Comparison of ENCODE assay signal across 30 mouse cellular contexts in the genomic region with DNA sequence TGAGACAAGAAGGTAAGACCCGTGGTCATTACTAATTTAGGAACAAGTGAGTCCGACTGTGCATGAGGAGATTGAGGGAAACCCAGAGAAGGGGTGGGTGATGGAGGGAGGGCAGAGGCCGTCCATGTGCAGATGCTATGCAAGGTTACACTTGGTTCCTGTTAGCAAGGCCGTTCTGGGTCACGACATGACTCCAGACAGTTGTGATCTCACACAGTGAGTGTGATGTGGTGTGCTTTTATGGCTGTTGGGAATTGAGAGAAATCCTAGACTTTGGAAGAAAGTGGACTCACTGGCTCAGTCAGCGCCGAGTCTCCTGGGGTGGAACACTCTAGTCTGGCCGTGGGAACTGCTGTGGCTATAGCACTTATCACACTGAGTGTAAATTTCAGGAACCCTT. TPM values are rescaled to one million over a fixed set of nuclear protein-coding genes. Genes with fewer than 3 reads are reported as not detected.
DNase-seq lines count a peak whose midpoint lies in the region; ATAC-seq and TF ChIP-seq lines count a peak whose summit lies in the region.
"Had no signal": no experiment of that assay in that cellular context is flagged by ENCODE, and none has a peak within 500 bp of the region (broad histone marks: within the 10 kb centered on the region; RNA-seq: fewer than 3 reads in every experiment).

No protein-coding gene starts in this region.

- dilution Hi-C loops in CH12.LX (cut with MboI; ENCODE audit: extremely low pct_ligation_motif_present, extremely low pct_unique_long_range_greater_than_20kb, low sequenced_read_pairs): no loop called here

- H3K79me2 ChIP-seq in CH12.LX (replicated peaks; ENCODE audit: control insufficient read depth, extremely low read depth, insufficient read depth, poor library complexity, severe bottlenecking) (peaks cover 18% of the 10 kb centered on the region), myocyte (ENCODE audit: control insufficient read depth, insufficient read depth) (peaks cover 75% of the 10 kb centered on the region)

- peaks cover 11% of the 10 kb centered on the region for H3K4me1 ChIP-seq in intestine, embryonic 14.5 days (replicated peaks; ENCODE audit: control insufficient read depth, insufficient read depth, low read length)
- H3K4me1 ChIP-seq in intestine, embryonic 15.5 days (replicated peaks): peaks cover 9% of the 10 kb centered on the region; the same call in 1 of the 2 replicates
- H3K4me1 ChIP-seq in CH12.LX (ENCODE audit: control insufficient read depth in 1 of 2, insufficient read depth in 2 of 2): peaks cover 18 to 69% of the 10 kb centered on the region in 2 experiments
- H3K4me1 ChIP-seq in forebrain, embryonic 10.5 days: peaks cover 44% of the 10 kb centered on the region

- TF ChIP-seq EP300 in CH12.LX (IDR thresholded peaks at IDR 0.05; ENCODE audit: low read length): no peak

- no peak overlapping the region for H3K27ac ChIP-seq in intestine, embryonic 14.5 days (ENCODE audit: low read depth)
- H3K27ac ChIP-seq in intestine, embryonic 15.5 days: no peak overlapping the region
- H3K27ac ChIP-seq in CH12.LX (ENCODE audit: insufficient read depth, low read depth): no peak overlapping the region
- no peak overlapping the region for H3K27ac ChIP-seq in forebrain, embryonic 10.5 days
- H3K27ac ChIP-seq: embryonic facial prominence, embryonic 12.5 days; heart, adult 2 months; hindbrain, embryonic 15.5 days; limb, embryonic 12.5 days; midbrain, embryonic 10.5 days had no signal

- H3K9me3 ChIP-seq in intestine, embryonic 14.5 days (ENCODE audit: control insufficient read depth, low read length): no peaks in the 10 kb centered on the region
- H3K9me3 ChIP-seq in intestine, embryonic 15.5 days: no peaks in the 10 kb centered on the region
- H3K9me3 ChIP-seq in CH12.LX (replicated peaks; ENCODE audit: low read length): no peaks in the 10 kb centered on the region
- H3K9me3 ChIP-seq in forebrain, embryonic 10.5 days: no peaks in the 10 kb centered on the region
- H3K9me3 ChIP-seq: embryonic facial prominence, embryonic 12.5 days; hindbrain, embryonic 15.5 days; limb, embryonic 12.5 days; midbrain, embryonic 10.5 days had no signal

- no peak overlapping the region for H3K9ac ChIP-seq in intestine, embryonic 14.5 days (ENCODE audit: low read length)
- no peak overlapping the region for H3K9ac ChIP-seq in intestine, embryonic 15.5 days
- H3K9ac ChIP-seq in CH12.LX (ENCODE audit: insufficient read depth, low read depth): no peak overlapping the region
- H3K9ac ChIP-seq: embryonic facial prominence, embryonic 12.5 days; hindbrain, embryonic 15.5 days; limb, embryonic 12.5 days had no signal

- no peaks in the 10 kb centered on the region for H3K27me3 ChIP-seq in intestine, embryonic 14.5 days (replicated peaks; ENCODE audit: control insufficient read depth, insufficient read depth, low read length)
- no peaks in the 10 kb centered on the region for H3K27me3 ChIP-seq in intestine, embryonic 15.5 days (replicated peaks)
- no peaks in the 10 kb centered on the region for H3K27me3 ChIP-seq in CH12.LX (replicated peaks)
- no peaks in the 10 kb centered on the region for H3K27me3 ChIP-seq in myocyte (ENCODE audit: control insufficient read depth, insufficient read depth, insufficient read length)
- H3K27me3 ChIP-seq in forebrain, embryonic 10.5 days (ENCODE audit: poor library complexity, severe bottlenecking): no peaks in the 10 kb centered on the region
- H3K27me3 ChIP-seq: embryonic facial prominence, embryonic 12.5 days; hindbrain, embryonic 15.5 days; limb, embryonic 12.5 days had no signal

- in situ Hi-C loops in CH12.LX (cut with MboI; ENCODE audit: low pct_ligation_motif_present, low pct_unique_long_range_greater_than_20kb, low sequenced_read_pairs): no loop called here

- H3K36me3 ChIP-seq in intestine, embryonic 14.5 days (ENCODE audit: control insufficient read depth, insufficient read depth, low read length): no peaks in the 10 kb centered on the region
- no peaks in the 10 kb centered on the region for H3K36me3 ChIP-seq in intestine, embryonic 15.5 days
- H3K36me3 ChIP-seq in CH12.LX (replicated peaks in 1 of 2; ENCODE audit: control insufficient read depth in 1 of 2, insufficient read depth in 1 of 2, low read length in 1 of 2): peaks cover 0 to under 1% of the 10 kb centered on the region in 2 experiments
- no peaks in the 10 kb centered on the region for H3K36me3 ChIP-seq in myocyte (ENCODE audit: control insufficient read depth, insufficient read depth)
- H3K36me3 ChIP-seq in forebrain, embryonic 10.5 days (replicated peaks): no peaks in the 10 kb centered on the region
- H3K36me3 ChIP-seq: embryonic facial prominence, embryonic 12.5 days; hindbrain, embryonic 15.5 days; limb, embryonic 12.5 days; midbrain, embryonic 10.5 days had no signal

- no peak overlapping the region for H3ac ChIP-seq in myocyte (ENCODE audit: control insufficient read depth, insufficient read length)

- H3K4me3 ChIP-seq in intestine, embryonic 14.5 days (ENCODE audit: low read depth, low read length): no peak overlapping the region
- no peak overlapping the region for H3K4me3 ChIP-seq in intestine, embryonic 15.5 days (replicated peaks)
- H3K4me3 ChIP-seq in CH12.LX (replicated peaks in 1 of 3; ENCODE audit: low read depth in 2 of 3, low read length in 2 of 3, poor library complexity in 1 of 3) (no peak overlapping the region), myocyte (no peak overlapping the region)
- H3K4me3 ChIP-seq in forebrain, embryonic 10.5 days: no peak overlapping the region
- H3K4me3 ChIP-seq: embryonic facial prominence, embryonic 12.5 days; erythroblast, embryonic 14.5 days; heart, adult 2 months; hindbrain, embryonic 15.5 days; limb, embryonic 12.5 days; midbrain, embryonic 10.5 days had no signal

- TF ChIP-seq POLR2A in CH12.LX (IDR thresholded peaks at IDR 0.05; ENCODE audit: low read depth, low read length) (no peak), myocyte (IDR thresholded peaks at IDR 0.05; ENCODE audit: insufficient read length, low read depth) (no peak)

- no peak overlapping the region for H3K4me2 ChIP-seq in intestine, embryonic 14.5 days (ENCODE audit: low read length)
- no peak overlapping the region for H3K4me2 ChIP-seq in intestine, embryonic 15.5 days (replicated peaks)
- peak overlapping the region; percentile 7; the same call in 1 of the 2 replicates for H3K4me2 ChIP-seq in CH12.LX (ENCODE audit: insufficient read depth, low read depth, poor library complexity, severe bottlenecking)
- peak overlapping the region; percentile 72 for H3K4me2 ChIP-seq in myocyte (ENCODE audit: low read depth)
- H3K4me2 ChIP-seq: embryonic facial prominence, embryonic 12.5 days; hindbrain, embryonic 15.5 days; limb, embryonic 12.5 days had no signal

- 78% methylated on average over 8 of the region's 8 CpGs for WGBS in intestine, embryonic 14.5 days
- WGBS in intestine, embryonic 15.5 days: 70% methylated on average over 8 of the region's 8 CpGs
- WGBS in forebrain, embryonic 10.5 days: 67% methylated on average over 8 of the region's 8 CpGs

- no peak for TF ChIP-seq RAD21 in CH12.LX (IDR thresholded peaks at IDR 0.05; ENCODE audit: low read depth, low read length)

- ATAC-seq in intestine, embryonic 14.5 days (replicated peaks; ENCODE audit: low FRiP score, low TSS enrichment, low read depth): no peak
- no peak for ATAC-seq in intestine, embryonic 15.5 days
- ATAC-seq: forebrain, embryonic 14.5 days; intestine, embryonic 16.5 days had no signal

- peak; percentile 42 for DNase-seq in intestine, embryonic 14.5 days (ENCODE audit: low spot score)
- no peak for DNase-seq in CH12.LX (ENCODE audit: extremely low read depth)
- DNase-seq in embryo, embryonic 11 days: peak; percentile 47
- DNase-seq in kidney, postnatal 10 days: no peak
- DNase-seq in forebrain, embryonic 10.5 days (ENCODE audit: extremely low spot score, low spot score): no peak
- DNase-seq: adrenal gland, adult 8-10 months; cerebellum, adult 2 months; cerebellum, postnatal 25 days; gastrocnemius, postnatal 25 days; heart, adult 2 months; heart, postnatal 36 days; kidney, adult 9 months; kidney, postnatal 36 days; lung, adult 2 months; lung, postnatal 36 days; right cerebral cortex, postnatal 14 days had no signal

- TF ChIP-seq CTCF in CH12.LX (conservative IDR thresholded peaks at IDR 0.05 in 1 of 2, IDR thresholded peaks at IDR 0.05 in 1 of 2; ENCODE audit: low read depth in 2 of 2, low read length in 2 of 2): no peak

RNA-seq across cellular contexts. Expression of a gene that starts 3.2 kb away (rescaled TPM):
- 8.5 and 10.8 TPM in 2 replicates for polyA plus RNA-seq in intestine, embryonic 14.5 days (2014; fragmentation: Nextera tagmentation; extraction: Ambion mirVana)
- 11.4 and 12.0 TPM in 2 replicates for polyA plus RNA-seq in intestine, embryonic 15.5 days (2015; fragmentation: Nextera tagmentation; extraction: Ambion mirVana)
- 0.13 TPM in 1 of 2 replicates, not detected in the other for total RNA-seq in CH12.LX (2012; rRNA removed)
- total RNA-seq in CH12.LX (2014; rRNA removed): not detected in 2 replicates
- polyA plus RNA-seq in CH12.LX (2012; ENCODE audit: insufficient read length, low read depth): 0.70 TPM in 1 of 2 replicates, not detected in the other
- polyA plus RNA-seq in myocyte (2012; fragmentation: generic; extraction: Trizol): 0.73 TPM
- 6.7 and 7.8 TPM in 2 replicates for polyA plus RNA-seq in forebrain, embryonic 10.5 days (2016; fragmentation: Nextera tagmentation; extraction: Ambion mirVana)
- total RNA-seq: MEL; midbrain, postnatal 0 days had no signal
- polyA plus RNA-seq: cerebellum, adult 2 months; erythroblast, embryonic 14.5 days; heart, adult 2 months; lung, adult 2 months; spleen, adult 2 months; testis, adult 2 months; urinary bladder, adult 2 months had no signal

RNA-seq across cellular contexts. Expression of a gene that starts 11.3 kb away (rescaled TPM):
- polyA plus RNA-seq in intestine, embryonic 14.5 days (2014; fragmentation: Nextera tagmentation; extraction: Ambion mirVana): 8.7 and 11.6 TPM in 2 replicates
- 12.5 and 13.1 TPM in 2 replicates for polyA plus RNA-seq in intestine, embryonic 15.5 days (2015; fragmentation: Nextera tagmentation; extraction: Ambion mirVana)
- total RNA-seq in CH12.LX (2012; rRNA removed): 2.7 and 3.7 TPM in 2 replicates
- 3.8 and 4.7 TPM in 2 replicates for total RNA-seq in CH12.LX (2014; rRNA removed)
- polyA plus RNA-seq in CH12.LX (2012; ENCODE audit: insufficient read length, low read depth): 7.0 and 7.6 TPM in 2 replicates
- polyA plus RNA-seq in myocyte (2012; fragmentation: generic; extraction: Trizol): 5.4 TPM
- polyA plus RNA-seq in forebrain, embryonic 10.5 days (2016; fragmentation: Nextera tagmentation; extraction: Ambion mirVana): 5.4 and 5.9 TPM in 2 replicates

RNA-seq across cellular contexts. Expression of a gene that starts 19.3 kb away (rescaled TPM):
- polyA plus RNA-seq in intestine, embryonic 14.5 days (2014; fragmentation: Nextera tagmentation; extraction: Ambion mirVana): 29.3 and 33.9 TPM in 2 replicates
- 39.2 and 39.3 TPM in 2 replicates for polyA plus RNA-seq in intestine, embryonic 15.5 days (2015; fragmentation: Nextera tagmentation; extraction: Ambion mirVana)
- total RNA-seq in CH12.LX (2012; rRNA removed) (6.2 and 7.2 TPM in 2 replicates), CH12.LX (2014; rRNA removed) (2.4 and 2.9 TPM in 2 replicates)
- polyA plus RNA-seq in CH12.LX (2012; ENCODE audit: insufficient read length, low read depth) (4.0 and 4.2 TPM in 2 replicates), myocyte (2012; fragmentation: generic; extraction: Trizol) (20.6 TPM)
- 12.0 and 12.8 TPM in 2 replicates for polyA plus RNA-seq in forebrain, embryonic 10.5 days (2016; fragmentation: Nextera tagmentation; extraction: Ambion mirVana)

RNA-seq across cellular contexts. Expression of a gene that starts 28.7 kb away (rescaled TPM):
- polyA plus RNA-seq in intestine, embryonic 14.5 days (2014; fragmentation: Nextera tagmentation; extraction: Ambion mirVana): 103 and 130 TPM in 2 replicates
- polyA plus RNA-seq in intestine, embryonic 15.5 days (2015; fragmentation: Nextera tagmentation; extraction: Ambion mirVana): 85.6 and 113 TPM in 2 replicates
- total RNA-seq in CH12.LX (2012; rRNA removed) (55.6 and 68.0 TPM in 2 replicates), CH12.LX (2014; rRNA removed) (189 and 210 TPM in 2 replicates)
- polyA plus RNA-seq in CH12.LX (2012; ENCODE audit: insufficient read length, low read depth) (78.6 and 95.5 TPM in 2 replicates), myocyte (2012; fragmentation: generic; extraction: Trizol) (57.3 TPM)
- polyA plus RNA-seq in forebrain, embryonic 10.5 days (2016; fragmentation: Nextera tagmentation; extraction: Ambion mirVana): 70.4 and 70.8 TPM in 2 replicates

Comparison
In these comparisons a context has a peak if more than half of its experiments do, and no peak if none do; other contexts are left out.
1. DNase-seq: peak in intestine, embryonic 14.5 days (single experiment) and embryo, embryonic 11 days (single experiment); none in CH12.LX (single experiment), kidney, postnatal 10 days (single experiment) and forebrain, embryonic 10.5 days (single experiment).
2. H3K4me2 ChIP-seq: peak in CH12.LX (single experiment) and myocyte (single experiment); none in intestine, embryonic 14.5 days (single experiment) and intestine, embryonic 15.5 days (single experiment).